Mouse (Mus musculus): ENCODE results near the gene Dock8.
"Not testable (repeated sequence)": the region's sequence is repeated elsewhere in the genome, so short reads cannot be mapped to it uniquely, and the experiment has no call there.

Dock8 gene

DNA sequence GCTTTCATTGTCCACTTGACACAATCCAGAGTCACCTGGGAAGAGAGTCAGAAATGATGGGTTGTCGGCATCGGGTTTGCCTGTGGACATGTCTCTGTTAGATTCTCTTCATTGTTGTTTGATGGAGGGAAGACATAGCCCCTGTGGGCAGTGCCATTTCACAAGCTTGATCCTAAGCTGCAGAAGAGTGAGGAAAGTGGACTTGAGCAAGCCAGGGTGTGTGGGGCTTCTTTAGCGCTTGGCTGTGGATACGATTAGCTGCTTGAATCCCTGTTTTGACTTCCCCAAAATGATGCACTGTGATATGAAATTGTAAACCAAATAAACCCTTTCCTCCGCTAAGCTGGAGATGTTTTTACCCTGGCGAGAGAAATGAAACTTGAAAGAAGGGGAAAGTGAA lies 2.7 kb downstream of the Dock8 start:
- no peak for DNase-seq

GRCm38 (mm10) chr19:25002828-25003227 lies 3.5 kb downstream of the Dock8 start:
- no peak for DNase-seq

DNA sequence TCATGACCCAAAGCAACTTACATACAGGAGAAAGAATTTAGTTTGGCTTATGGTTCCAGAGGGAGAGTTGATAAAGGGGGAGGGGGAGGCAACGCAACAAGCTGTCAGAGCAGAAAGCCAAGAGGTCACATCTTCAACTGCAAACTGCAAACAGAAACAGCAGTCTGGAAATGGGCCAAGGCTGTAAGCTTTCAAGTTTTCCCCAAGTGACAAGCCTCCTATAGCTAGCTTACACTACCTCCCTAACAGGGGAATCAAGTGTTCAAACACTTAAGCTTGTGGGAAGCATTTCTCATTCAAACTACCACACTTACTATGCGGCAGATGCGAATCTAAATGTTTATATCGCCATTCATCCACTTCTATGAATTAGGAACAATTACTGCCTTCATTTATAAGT lies 4.5 kb downstream of the Dock8 start:
- DNase-seq: no peak

DNA sequence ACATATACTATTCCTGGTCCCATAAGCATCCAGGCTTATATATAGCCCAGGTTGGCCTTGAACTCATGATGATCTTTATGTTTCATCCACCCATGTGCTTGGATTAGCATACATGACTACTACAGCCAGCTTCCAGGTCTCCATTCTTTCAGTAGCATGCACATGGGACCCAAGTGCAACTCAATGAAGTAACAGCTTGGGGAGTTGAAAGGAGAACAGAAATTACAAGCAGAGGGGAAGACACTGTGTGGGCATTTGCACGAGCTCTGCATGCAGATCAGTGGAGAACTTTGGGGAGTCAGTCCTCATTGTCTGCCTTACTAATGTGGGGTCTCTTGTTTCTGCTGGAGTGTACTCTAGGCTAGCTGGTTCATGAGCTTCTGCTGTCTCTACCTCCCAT lies 7.4 kb downstream of the Dock8 start:
- DNase-seq: no peak

GRCm38 (mm10) chr19:25008509-25008908 lies 9.2 kb downstream of the Dock8 start:
- no peak for DNase-seq

DNA sequence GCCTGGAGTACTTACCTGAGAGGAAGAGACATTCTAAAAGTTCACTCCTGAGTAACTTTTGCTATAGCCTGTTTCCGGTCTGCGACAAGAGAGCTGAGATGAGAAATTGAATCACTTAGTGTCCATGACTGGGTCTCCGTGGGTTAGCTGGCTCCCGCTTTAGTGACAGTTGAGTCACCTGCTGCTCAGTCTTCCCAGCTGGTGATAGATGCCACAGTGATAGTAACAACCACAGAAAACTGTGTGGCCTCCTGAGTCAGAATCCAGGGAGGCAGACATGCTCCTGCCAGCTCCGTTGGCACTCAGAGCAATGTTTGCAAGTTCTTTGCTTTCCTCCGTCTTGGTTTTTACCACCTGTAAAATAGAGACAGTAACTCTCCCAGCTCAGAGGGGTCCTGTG lies 23.4 kb downstream of the Dock8 start:
- no peak for DNase-seq

DNA sequence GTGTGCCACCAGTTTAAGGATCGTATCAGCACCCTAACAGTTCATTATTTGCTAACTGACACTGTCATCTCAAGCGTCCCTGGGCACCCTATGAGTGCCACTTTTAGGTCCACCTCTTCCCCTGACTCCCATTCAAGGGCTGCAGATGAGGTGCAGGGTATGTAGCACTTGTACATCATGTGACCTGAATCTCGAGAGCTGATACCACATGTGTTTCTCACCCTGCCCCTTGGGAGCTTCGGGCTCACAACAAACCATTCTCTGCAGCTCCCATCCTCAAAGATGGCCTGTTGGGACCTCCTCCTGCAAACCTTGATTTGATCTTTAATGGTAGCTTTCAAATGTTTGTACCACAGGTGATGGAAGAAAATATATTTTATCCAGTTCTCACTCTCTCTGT lies 32.4 kb downstream of the Dock8 start:
- DNase-seq: no peak

DNA sequence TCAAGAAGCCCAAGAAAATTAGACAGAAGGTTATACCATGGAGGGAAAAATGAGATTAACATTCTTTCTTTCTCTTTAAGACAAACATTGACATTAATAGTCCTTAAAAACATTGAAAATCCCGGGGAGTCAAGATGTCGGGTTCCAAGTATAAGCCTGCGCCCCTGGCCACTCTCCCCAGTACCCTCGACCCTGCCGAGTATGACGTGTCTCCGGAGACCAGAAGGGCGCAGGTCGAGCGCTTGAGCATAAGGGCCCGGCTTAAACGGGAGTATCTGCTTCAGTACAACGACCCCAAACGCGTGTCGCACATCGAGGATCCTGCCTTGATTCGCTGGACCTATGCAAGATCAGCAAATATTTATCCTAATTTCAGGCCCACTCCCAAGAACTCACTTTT lies 33.7 kb downstream of the Dock8 start:
- DNase-seq: not testable (repeated sequence)

GRCm38 (mm10) chr19:25035825-25036224 lies 36.5 kb downstream of the Dock8 start:
- no peak for DNase-seq

- no peak for DNase-seq
These were observed 37.5 kb downstream of the Dock8 start for GRCm38 (mm10) chr19:25036784-25037183.

DNA sequence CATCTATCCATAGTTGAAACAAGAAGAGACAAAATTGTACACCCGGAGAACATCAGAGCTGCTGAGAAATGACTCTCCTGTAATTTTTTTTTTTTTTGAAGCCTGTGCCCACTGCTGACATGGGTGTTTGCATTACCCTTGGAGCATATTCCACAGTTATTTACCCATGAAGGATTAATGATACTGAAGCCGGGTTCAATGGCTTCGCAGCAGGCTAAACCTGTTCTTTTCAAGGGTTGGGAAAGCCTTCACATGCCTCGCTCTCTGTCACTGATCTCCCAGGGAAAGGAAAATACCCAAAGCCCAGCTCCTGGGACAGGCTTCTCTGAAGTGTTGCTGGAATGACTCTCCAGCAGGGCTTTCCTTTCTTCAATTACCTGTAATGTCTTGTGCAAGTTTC lies 37.9 kb downstream of the Dock8 start:
- DNase-seq: no peak

DNA sequence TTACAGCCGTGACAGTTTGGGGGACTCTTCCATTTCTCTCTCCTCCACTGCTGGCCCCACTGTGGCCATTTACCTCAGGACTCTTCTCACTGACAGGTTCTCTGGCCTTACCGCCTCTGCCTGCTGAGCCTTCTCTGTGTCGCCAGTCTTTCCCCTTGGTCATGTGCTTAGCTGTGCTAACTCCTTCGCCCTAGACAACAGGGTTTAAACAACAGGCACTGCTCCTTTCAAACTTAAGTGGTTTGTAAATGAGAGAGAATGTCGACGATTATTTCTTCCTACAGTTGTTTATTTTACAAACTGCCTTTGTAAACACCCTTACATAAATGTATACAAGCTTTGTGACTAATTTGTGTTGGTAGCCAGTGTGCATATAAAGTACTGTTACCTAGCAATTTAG lies 39.0 kb downstream of the Dock8 start:
- no peak for DNase-seq

DNA sequence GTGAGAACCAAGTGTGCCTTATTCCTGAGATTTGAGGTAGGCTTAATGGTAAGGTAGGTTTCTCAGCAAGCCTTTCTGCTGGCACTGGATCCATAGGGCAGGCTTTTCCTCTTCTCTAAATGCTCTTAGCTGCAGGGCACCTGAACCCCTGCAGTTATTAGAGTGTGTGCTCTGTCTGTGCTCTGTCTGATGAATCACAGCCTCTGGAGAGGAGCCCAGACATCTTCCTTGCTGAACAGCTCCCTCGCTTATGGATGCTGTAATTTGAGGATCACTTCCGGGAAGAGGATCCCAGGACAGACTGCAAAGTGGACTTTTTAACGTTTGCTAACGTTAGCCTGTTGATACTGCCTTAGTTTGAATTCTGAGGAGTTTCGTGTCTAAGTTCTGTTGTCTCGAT lies 41.9 kb downstream of the Dock8 start:
- no peak for DNase-seq

DNA sequence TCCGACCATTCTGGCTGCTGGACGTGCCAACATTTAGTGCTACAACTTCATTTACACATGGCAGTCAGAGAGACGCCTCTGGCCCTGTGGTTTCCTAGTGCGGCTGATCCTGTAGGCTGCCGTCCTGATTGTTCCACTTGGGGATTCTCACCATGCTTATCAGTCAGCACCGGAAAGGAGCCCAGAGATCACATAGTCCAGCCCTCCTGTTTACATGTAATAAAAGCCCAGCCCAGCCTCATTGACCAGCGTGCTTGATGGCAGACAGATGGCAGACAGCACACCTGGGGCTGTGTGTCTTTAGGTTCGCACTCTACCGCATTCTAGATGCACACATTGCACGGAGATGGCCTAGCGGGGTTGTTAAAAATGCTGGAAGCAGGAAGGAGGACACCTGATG lies 43.6 kb downstream of the Dock8 start:
- DNase-seq: no peak

GRCm38 (mm10) chr19:25044057-25044456 lies 44.7 kb downstream of the Dock8 start:
- DNase-seq: no peak

DNA sequence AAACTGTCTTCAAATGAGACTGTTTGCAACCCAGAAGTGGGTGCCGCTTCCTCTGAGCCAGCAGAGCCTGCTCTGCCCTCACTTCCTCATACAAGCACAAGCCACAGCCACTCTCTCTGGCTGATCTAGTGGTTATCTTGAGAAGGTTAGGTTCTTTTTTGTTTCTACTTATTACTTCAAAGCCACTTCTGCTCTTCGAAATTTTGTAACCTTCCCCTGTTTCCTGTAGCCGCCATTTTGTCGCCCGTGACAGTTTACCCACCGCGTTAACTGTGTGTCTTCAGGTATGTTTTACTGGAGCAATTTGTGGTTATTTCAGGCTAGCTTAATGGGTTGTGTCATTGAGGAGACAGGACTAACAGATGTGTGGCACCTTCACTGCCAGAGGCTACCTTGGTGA lies 53.0 kb downstream of the Dock8 start:
- DNase-seq: no peak

DNA sequence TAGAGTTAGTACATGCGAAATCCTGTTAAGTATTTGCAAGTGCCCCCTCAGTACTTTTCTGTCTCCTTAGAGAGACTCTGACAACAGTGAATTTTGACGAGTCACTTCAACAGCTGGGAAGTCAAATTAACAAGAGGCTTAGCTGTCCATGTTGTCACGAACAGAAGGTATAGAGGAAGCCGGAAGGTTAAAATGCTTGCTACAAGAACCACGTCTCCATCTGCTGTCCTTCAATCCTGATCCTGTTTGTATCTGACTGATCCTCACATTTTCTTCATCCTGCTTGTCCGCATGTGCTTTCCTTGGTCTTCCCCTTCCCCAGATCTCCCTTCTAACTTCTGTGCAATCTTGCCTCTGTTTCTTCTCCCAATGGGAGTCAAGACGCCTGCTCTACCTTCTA lies 53.8 kb downstream of the Dock8 start:
- DNase-seq: no peak

DNA sequence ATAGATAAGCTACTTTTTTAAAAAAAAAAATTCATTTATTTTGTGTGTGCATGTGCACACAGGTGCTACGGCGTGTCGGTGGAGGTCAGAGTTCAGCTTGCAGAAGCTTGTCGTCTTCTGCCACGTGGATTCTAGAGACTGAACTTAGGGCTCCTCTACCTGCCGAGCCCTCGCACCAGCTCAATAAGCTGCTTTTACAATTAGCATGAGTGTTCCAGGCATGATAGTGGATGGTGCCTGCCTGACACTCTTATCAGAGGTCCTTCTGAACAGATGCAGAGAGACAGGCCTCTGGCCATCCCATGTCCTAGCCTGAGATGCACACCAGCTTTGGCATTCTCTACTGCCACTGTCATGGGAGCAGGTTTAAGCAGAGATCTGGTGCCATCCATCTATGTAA lies 55.7 kb downstream of the Dock8 start:
- no peak for DNase-seq

DNA sequence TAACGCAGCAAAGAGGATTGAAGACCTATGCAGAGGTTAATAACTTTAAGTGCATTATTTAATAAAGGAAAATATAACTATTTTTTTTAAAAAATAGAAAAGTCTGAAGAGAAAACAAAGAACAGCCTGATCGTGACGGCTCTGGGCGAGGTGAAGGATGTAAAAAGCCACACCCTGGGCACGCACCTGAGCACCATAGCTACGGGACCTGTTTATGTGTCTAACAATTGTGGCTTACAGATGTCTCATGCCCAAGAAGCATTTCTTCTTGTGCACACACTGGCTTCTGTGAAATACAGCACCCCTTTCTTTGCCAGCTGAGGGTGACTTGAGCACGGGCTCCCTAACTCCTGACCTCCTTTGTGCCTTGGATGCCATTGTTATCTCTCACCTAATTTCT lies 56.2 kb downstream of the Dock8 start:
- DNase-seq: no peak

DNA sequence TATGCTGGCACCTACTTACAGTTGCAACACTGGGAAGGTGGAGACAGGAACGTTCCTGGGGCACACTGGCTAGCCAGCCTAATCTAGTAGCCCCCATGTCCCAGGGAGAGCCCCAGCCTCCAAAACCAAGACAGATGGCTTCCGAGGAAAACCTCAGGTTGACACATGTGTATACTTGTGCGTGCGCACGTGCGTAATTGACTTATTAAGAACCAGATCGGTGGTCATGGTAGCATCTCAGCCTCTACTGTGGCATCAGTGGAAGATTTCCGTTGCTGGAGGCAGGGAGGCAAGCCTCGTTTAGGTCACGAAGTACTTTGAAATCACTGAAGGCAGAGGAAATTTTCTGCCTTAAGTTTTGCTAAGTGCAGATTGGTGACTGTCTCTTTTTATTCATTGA lies 56.9 kb downstream of the Dock8 start:
- no peak for DNase-seq

DNA sequence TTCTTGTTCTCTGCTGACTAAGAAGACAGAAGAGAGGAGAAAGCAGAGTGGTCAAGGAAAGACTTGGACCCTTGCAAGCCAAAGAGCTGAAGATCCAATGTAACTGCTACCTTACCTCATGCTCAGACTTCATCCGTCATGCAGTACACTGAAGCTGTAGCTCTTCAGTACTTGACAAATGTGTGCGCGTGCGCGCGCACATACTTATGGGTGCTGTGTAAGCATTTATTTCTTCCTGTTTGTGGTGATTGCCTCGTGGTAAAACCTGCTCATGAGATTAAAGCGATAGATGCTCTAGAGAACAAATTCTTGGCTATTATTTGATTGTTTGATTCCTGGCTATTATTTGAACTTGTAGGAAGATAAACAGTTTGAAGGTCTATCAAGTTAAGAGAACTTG lies 58.5 kb downstream of the Dock8 start:
- no peak for DNase-seq

GRCm38 (mm10) chr19:25059847-25060364 lies 60.6 kb downstream of the Dock8 start:
- no peak for DNase-seq

GRCm38 (mm10) chr19:25060375-25060774 lies 61.0 kb downstream of the Dock8 start:
- no peak for DNase-seq

GRCm38 (mm10) chr19:25062188-25062856 lies 63.0 kb downstream of the Dock8 start:
- DNase-seq: no peak

DNA sequence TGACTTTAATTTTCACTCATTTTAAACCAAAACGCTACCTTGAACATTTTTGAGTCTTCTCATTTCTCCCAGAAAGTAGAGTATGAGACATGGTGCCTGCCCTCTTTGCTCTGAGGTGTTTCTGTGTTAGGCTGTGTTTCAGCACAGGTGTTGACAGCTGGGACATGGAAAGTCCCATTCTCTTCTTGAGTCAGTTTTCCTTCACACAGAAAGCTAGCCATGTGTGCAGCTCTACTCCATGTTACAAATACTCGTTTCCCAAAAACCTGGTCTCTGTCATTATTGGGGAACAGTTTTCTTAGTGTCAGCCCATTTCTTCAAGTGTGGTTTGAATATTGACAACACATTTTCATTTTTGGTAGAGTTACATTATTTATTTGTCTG lies 63.5 kb downstream of the Dock8 start:
- no peak for DNase-seq

DNA sequence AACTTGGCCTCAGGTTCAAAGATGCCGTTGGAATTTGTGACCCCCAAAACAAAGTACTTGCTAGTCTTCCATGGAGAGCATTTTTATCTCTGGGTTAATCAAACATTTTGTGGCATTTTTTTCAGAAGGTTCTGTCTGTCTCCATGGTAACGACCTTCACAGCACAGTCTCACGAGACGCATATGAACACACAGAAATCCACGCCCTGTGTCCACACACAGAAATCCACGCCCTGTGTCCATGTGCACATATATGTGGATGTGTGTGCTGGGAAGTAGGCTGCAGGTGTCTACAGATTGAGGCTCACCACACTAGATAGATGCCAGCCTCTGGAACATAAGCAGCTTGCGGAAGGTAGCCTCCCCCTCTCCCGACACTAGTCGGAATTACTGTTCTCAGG lies 66.9 kb downstream of the Dock8 start:
- no peak for DNase-seq

All from cerebellum, adult 11 months (tissue).